Mouse (Mus musculus) embryonic fibroblast, embryonic 13.5 days (primary cell): Measurements from ENCODE around the gene Parp11. TPM values are rescaled to one million over a fixed set of nuclear protein-coding genes. Genes with fewer than 3 reads are reported as not detected.

ENCODE experiments used
- H3K27ac ChIP-seq: 2 replicates; pipeline ENCODE4 v1.5.1; 2012; ENCODE audit warnings: low read length, control low read depth, inconsistent platforms; ENCODE audit not compliant: insufficient read depth
- H3K4me1 ChIP-seq: 2 replicates; pipeline ENCODE4 v1.6.1; 2011; ENCODE audit warnings: low read length; ENCODE audit not compliant: control insufficient read depth, insufficient read depth
- H3K4me3 ChIP-seq: 2 replicates; pipeline ENCODE4 v1.5.1; 2011; ENCODE audit warnings: mild to moderate bottlenecking, control low read depth, low read length; ENCODE audit not compliant: insufficient read depth
- CTCF ChIP-seq: IDR thresholded peaks from 2 replicates; pipeline ENCODE4 v1.5.1; 2011; ENCODE audit warnings: mild to moderate bottlenecking, control low read depth, low read length, moderate library complexity, borderline replicate concordance; ENCODE audit not compliant: insufficient read depth
- POLR2A ChIP-seq: IDR thresholded peaks from 2 replicates; pipeline ENCODE4 v1.6.1; 2011; ENCODE audit warnings: low read depth, mild to moderate bottlenecking, control low read depth, low read length, moderate library complexity
- polyA plus RNA-seq: library from polyadenylated mRNA; stranded (reverse); fragments of >200 nt; gene quantifications from 2 replicates; pipeline ENCODE4 v1.2.4, GENCODE M21; 2011; ENCODE audit warnings: low read depth; ENCODE audit not compliant: missing spikeins, insufficient read length

The Parp11 gene
- polyA plus RNA-seq, 1 experiment, result 25.7 TPM

DNA sequence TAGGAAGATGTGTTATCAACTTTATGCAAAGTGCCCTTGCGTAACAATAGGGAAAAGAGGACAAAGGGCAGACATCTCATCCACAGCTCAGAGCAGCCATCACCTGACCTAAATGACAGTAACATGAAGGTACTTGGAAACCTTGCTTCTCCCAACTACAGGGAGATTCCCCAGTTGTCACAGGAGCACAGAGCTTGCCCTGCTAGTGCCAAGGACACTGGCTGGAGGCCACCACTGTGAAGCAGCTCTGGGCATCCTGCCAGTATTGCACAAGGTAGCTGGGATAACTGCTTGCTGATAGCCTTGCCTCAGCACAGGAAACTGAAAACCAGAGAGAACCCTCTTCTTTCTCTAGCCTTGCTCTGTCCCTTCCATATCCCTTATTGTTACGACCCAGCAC lies 82.8 kb downstream of the Parp11 start:
- no peak for TF ChIP-seq CTCF
- no peak for TF ChIP-seq POLR2A
- H3K4me3 ChIP-seq, result no peak overlapping the region
- no peak overlapping the region for H3K27ac ChIP-seq
- H3K4me1 ChIP-seq, result no peaks in the 10 kb centered on the region

DNA sequence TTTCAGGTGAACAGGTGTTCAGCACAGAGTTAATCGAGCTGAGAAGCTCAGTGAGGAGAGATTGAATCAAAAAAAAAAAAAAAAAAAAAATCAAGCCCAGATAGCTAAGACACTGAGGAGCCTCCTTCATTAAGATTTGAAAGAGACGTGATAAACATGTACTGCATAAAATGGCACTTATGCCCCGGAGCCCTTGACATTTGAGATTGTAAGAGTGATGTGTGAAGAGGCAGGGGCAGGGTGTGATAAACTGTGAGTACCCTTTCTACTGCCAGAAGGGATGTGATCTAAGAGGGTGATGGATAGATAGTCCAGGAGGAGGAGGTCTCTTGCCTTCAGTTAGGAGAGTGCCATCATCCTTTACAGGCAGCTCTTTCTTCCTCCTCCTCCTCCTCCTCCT lies 83.6 kb downstream of the Parp11 start:
- Histone ChIP-seq H3K27ac (no peak overlapping the region), H3K4me3 (no peak overlapping the region), H3K4me1 (no peaks in the 10 kb centered on the region)
- no peak for TF ChIP-seq CTCF
- TF ChIP-seq POLR2A, result no peak

DNA sequence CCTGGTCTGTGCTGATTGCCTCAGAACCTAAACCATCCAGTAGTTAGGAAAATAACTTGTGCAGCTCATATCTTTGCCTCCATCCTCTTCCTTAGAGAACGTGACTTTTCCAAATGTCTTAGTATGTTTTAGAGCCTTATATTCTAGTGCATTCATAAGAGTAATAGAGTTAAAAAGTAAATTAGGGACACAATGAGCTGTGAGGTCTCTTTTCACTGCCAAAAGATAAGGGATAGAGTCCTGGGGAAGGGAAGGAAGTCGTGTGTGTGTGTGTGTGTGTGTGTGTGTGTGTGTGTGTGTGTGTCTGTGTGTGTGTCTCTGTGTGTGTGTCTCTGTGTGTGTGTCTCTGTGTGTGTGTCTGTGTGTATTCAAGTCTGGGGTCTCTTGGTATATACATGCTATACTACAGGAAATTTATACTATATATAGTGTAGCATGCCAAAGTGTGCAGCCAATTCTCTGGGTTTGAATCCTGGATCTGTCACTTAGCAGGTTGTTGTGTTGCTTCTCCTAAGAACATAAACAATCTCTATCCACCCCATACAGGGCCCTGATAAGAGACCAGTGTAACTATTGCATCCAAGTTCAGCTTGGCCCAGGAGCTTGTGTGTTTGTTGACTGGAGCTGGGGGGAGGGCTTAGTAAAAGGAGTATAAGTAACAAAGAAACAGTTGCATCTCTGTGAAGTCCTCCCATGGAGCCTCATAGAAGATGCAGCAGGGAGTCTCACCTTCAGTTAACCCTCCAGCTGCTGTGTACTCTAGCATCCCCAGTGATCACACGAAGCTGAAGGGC lies 85.0 kb downstream of the Parp11 start:
- H3K4me3 ChIP-seq, result no peak overlapping the region
- TF ChIP-seq CTCF, result no peak
- no peak for TF ChIP-seq POLR2A
- H3K27ac ChIP-seq, result no peak overlapping the region
- no peaks in the 10 kb centered on the region for H3K4me1 ChIP-seq

DNA sequence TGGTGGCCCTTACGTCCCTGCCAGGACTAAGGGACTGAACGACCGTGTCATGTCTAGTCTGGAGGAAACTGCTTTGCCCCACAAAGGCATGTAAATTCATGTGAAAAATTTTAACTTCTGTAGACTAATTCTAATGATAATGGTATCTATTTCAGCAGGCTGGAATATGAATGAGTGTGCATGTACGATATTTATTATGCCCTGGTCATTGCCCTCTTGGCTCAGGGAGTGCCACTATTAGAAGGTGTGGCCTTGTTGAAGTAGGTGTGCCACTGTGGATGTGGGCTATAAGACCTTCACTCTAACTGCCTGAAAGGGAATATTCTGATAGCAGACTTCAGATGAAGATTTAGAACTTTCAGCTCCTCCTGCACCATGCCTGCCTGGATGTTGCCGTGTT lies 85.7 kb downstream of the Parp11 start:
- Histone ChIP-seq H3K27ac (no peak overlapping the region), H3K4me3 (no peak overlapping the region), H3K4me1 (no peaks in the 10 kb centered on the region)
- TF ChIP-seq CTCF (no peak), POLR2A (no peak)

DNA sequence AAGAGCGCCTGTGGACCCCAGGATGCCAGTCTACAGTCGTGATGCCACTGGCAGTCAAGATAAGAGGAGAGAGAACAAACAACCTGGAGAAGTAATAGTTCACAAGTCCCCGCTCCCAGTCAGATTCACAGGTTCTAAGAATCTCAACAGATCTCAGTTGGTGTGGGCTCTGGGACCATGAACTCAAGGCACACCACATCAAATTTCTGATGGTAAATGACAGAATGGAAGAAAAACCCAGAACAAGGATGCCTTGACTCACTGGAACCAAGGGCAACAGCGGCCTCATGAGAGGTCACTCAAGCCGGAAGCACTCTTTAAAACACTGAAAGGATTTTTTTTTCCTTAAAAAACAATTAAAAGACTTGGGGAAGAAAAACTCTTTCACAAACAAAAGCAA lies 87.1 kb downstream of the Parp11 start:
- TF ChIP-seq CTCF, result no peak
- TF ChIP-seq POLR2A, result no peak

DNA sequence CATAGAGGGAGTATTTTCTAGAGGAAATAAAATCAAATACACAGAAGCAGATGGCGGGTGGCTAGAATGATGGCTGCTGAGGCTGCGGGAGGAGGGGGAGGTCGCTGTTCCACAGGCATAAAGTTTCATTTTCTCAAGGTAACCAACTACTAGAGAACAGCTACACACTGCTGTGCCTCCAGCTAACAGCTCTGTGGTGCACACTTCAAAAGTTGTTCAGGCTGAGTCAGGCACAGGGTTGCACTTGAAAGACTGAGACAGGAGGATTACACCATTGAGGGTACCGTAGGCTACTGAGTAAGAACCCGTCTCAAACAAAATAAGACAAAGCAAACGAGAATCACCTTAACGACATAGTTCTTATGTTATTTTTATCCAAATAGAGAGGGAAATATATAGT lies 90.4 kb downstream of the Parp11 start:
- TF ChIP-seq POLR2A (no peak), CTCF (no peak)
- H3K4me1 ChIP-seq, result no peaks in the 10 kb centered on the region

More for the DNA sequence above, 87.1 kb downstream of the Parp11 start:
- Histone ChIP-seq H3K4me1 (no peaks in the 10 kb centered on the region), H3K27ac (no peak overlapping the region), H3K4me3 (no peak overlapping the region)

DNA sequence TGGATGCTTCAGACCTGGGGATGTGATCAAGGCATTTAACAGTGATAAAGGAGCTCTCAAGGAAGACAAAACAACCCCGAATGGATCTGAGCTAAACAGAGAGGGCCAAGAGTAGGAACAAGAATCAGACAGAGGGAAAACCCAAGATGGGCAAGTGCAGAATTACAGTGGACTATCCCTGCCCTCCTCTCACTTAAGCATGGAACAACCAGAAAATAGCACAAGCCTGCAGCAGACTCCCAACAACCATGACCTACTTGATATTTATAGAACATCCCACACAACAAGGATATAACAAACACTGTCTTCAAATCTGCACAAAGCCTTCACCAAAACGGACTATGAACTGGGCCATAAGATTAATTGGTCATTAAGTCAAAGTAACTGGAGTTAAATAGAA lies 91.5 kb downstream of the Parp11 start:
- TF ChIP-seq POLR2A (no peak), CTCF (no peak)
- Histone ChIP-seq H3K4me1 (no peaks in the 10 kb centered on the region), H3K4me3 (no peak overlapping the region), H3K27ac (no peak overlapping the region)

More for the DNA sequence above, 90.4 kb downstream of the Parp11 start:
- H3K27ac ChIP-seq, result no peak overlapping the region
- H3K4me3 ChIP-seq, result no peak overlapping the region

DNA sequence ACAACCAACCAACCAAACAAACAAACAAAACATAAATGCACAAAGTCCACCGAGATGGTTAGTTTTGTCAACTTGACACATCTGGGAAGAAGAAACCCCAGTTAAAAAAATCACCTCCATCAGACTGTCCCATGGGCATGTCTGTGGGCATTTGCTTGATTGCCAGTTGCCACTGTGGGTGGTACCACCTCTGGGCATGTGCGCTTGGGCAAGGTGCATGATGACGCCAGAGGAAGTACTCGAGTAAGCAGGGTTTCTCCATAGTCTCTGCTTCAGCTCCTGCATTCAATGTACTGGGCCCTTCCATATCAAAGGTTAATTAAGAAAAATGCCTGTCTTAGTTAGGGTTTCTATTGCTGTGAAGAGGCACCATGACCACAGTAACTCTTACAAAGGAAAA lies 92.6 kb downstream of the Parp11 start:
- Histone ChIP-seq H3K27ac (no peak overlapping the region), H3K4me3 (no peak overlapping the region), H3K4me1 (no peaks in the 10 kb centered on the region)
- TF ChIP-seq POLR2A (no peak), CTCF (no peak)

DNA sequence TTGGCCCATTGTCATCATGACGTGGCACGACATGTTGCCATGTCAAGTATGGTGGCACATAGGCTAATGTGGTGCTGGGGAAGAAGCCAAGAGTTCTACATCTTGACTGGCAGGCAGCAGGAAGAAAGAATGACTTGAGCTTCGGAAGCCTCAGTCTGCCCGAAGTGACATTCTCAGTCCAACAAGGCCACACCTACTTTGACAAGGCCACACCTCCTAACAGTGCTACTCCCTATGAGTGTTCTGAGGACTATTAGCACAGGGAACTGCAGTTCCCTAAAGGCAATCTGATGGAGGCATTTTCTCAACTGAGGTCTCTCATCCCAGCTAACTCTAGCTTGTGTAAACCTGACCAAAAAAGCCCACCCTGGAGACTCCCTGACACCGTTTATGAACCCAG lies 93.0 kb downstream of the Parp11 start:
- Histone ChIP-seq H3K27ac (no peak overlapping the region), H3K4me3 (no peak overlapping the region), H3K4me1 (no peaks in the 10 kb centered on the region)
- TF ChIP-seq POLR2A (no peak), CTCF (no peak)

DNA sequence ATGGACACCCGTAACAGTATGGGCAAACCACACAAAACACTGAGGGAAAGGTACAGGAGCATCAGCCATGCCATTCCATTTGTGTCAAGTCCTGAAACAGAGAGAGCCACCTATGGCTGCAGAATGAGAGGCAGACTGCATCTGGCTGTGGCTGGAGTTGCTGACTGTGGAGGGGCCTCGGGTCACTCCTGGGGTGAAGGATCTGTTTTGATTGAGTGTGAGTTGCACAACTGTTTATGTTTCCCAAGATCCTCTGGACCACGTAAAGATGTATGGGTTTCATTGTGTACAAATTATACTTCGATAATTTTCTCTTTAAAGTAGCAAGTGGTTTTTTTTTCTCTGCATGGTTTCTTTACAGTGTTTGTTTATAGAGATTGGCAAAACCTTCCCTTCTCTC lies 93.9 kb downstream of the Parp11 start:
- TF ChIP-seq CTCF (no peak), POLR2A (no peak)
- H3K4me3 ChIP-seq, result no peak overlapping the region
- H3K27ac ChIP-seq, result no peak overlapping the region
- no peaks in the 10 kb centered on the region for H3K4me1 ChIP-seq

DNA sequence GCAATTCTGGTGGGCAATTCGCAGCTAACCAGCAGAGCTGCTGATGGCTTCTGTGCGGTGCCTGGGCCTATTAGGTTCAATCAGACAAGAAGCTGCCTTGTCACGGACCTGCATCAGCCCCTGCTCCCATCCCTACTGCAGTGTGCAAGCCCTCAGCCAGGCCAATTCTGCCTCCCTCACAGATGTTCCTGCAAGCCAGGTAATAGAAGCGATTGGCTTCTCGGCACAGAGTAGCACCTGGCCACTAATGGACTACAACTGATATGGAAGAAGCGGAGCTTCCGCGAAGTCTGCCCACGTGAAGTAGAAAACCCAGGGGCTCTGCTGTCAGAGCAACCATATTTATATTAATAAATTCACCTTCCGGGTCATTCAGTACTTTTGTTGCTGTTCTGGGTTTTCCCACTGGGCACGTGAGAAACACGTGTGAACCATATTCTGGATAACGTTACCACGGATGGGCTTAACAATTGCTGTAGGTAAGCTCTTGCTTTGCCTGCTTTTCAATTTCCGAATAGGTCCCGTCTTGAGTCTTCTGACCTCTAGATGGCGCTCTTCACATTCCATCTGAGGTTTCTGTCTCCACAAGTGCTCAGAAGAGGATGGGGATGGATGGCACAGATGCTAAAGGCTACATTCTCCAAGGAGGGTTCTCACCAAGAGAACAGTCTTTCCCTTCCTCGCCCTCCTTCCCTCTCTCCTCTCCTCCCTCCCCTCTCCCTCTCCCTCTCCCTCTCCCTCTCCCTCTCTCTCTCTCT lies 95.2 kb downstream of the Parp11 start:
- Histone ChIP-seq H3K27ac (no peak overlapping the region), H3K4me3 (no peak overlapping the region), H3K4me1 (no peaks in the 10 kb centered on the region)
- TF ChIP-seq POLR2A, result no peak
- no peak for TF ChIP-seq CTCF

Other genes with a start within 250 kb of the Parp11 start
- 0.72 and 1.1 TPM in 2 replicates for gene Cracr2a, start 114.5 kb downstream of the Parp11 start, polyA plus RNA-seq